Mouse (Mus musculus) left cerebral cortex, postnatal 10 days (tissue): Measurements from ENCODE around the gene Adamts16. TPM values are rescaled to one million over a fixed set of nuclear protein-coding genes. Genes with fewer than 3 reads are reported as not detected.
A peak's percentile ranks its signal among the peaks of the same experiment; 100 is the strongest.

Experiments used
- DNase-seq, 2 experiments: peaks; one replicate each; pipeline ENCODE4 v3.0.0; 2021 to 2022; ENCODE audit warnings: low spot score in 2 of 2, mixed read lengths in 1 of 2; ENCODE audit errors: extremely low spot score in 1 of 2
- intact Hi-C: fragments of 180-260 bp; cut with DNase I; formaldehyde crosslinking; loops from one replicate; pipeline ENCODE4 v1.15.1; 2025
- total RNA-seq, 2 experiments: library from RNA; stranded (reverse); gene quantifications; 2 replicates each; pipeline ENCODE4 v1.2.3; 2021

Adamts16 gene
- total RNA-seq, 2 experiments from 2014 or later = 6.5 TPM

DNA sequence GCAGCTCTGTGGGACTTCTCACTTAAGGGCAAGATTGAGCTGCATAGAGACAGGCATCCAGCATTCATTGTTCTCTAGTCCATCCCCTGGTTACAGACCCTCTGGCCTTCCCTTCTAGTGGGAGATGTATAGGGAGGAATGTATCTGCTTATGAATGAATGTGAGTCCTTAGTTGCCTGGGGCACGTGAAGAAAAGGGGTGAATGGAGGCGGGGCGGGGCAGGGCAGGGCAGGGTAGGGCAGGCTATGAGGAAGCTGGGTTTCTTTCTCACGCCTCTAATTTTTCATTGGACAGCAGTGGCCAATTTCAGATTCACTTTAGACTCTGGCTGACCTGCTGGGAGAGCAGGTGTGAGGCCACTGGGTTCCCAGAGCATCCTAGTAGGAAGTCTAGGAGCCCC, 515 bp upstream of the Adamts16 start:
- intact Hi-C loops = no loop called here
- no peak for DNase-seq

GRCm38 (mm10) chr13:70840161-70840560, 1.4 kb downstream of the Adamts16 start:
- peak; percentile 81 to 83 for DNase-seq
- intact Hi-C loops = loop anchor here (1.0 to 2.0 kb wide), 2 partner anchors 161 to 197 kb away; no protein-coding TSS in a partner anchor

DNA sequence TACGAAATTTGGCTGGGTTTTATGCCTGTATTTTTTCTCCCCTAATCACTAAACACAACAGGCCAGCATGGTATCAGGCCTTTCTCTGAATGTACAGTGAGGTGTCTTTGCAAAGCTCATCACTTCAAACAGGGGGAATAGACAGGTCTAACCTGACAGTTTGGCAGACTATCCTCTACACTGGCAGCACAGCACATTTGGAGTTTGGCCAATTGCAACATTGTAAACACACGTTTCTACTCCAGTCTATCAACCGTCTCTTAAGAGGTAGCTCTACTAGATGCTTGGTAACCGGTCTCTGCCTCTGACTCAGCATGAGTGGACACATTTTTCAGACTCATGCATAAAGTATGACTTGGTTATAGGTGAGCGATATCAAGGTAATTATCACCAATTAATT, 4.0 kb downstream of the Adamts16 start:
- intact Hi-C loops = no loop called here
- no peak for DNase-seq

GRCm38 (mm10) chr13:70836246-70836645, 5.4 kb downstream of the Adamts16 start:
- intact Hi-C loops = no loop called here
- no peak for DNase-seq

DNA sequence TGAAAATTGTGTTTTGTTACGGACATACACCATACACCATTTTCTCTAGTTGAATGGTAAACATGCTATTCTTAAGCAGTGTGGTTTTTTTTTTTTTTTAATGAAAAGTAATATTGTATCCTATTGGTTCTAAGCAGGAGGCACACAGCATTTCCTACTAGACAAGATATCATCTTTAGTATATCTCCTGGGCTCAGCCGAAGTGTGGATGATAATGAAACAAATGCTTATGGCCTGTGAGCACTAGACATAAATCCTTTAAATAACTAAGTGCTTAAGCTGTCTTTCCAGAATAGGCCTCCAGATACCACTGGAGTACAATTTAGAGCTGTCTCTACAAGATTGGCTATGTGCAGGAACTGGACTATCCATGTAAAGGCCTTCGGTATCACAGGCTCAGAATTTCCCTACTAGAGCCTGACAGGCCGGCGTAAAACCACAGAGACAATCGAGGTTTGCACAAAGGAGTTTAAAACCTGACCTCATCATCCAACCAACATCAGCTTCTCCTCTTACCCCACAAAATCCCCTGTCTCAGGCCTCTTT, 8.9 kb downstream of the Adamts16 start:
- DNase-seq = no peak
- intact Hi-C loops = no loop called here

- intact Hi-C loops = no loop called here
- no peak for DNase-seq
Measured at GRCm38 (mm10) chr13:70831041-70831440, 10.6 kb downstream of the Adamts16 start.

DNA sequence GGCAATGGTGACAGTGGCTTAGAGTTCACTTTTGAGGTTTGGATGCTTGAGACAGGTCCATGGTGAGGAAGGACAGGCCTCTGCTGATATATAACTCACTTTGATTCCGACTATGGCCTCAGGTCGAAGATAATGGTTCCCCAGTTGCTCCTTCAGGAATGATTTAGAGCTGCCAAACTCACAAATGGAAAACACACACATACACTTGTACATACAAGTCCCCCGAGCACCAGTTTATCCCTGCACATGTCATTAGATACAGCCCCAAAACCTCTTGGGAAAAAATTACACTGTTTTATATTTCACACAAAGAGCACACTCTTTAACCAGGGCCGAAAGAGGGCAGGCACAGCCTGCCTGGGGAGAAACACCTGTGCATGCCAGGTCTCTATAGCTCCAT, 14.1 kb downstream of the Adamts16 start:
- intact Hi-C loops = no loop called here

DNA sequence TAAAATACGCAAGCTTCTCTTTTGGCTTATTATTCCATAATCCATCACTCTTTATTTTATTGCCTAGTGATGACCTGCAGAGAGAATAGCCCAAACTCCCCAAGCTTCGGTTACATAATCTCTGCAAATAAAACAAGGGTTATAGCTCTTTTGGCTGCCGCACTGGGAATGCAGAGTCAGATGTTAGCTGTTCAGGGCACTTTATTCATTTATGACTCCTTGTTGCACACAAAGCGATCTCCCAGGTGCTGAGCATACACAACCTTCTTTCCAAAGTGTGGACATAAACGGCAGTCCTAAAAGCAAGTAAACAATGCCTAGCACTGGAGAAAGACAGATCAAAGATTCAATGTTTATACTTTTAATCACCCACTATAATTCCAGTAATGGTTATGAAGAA, 16.3 kb downstream of the Adamts16 start:
- intact Hi-C loops = no loop called here

More for the DNA sequence above, 14.1 kb downstream of the Adamts16 start:
- no peak for DNase-seq

DNA sequence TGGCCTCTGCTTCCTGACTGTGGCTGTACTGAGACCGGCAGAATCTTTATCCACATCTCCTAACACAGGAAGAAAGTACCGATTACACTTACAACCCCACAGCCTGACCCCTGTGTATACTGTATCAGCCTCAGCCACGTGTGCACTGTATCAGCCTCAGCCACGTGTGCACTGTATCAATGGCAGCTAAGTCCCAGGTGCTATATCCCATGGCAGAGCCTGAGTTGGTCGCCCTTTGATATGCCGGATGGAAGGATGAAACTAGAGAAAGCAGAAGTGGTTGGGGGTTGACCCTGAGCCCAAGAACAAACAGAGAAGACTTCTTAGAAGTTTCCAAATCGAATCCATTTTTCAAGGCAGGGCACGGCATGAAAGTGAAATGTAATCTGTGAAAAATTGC, 17.9 kb downstream of the Adamts16 start:
- intact Hi-C loops = no loop called here
- DNase-seq = no peak

More for the DNA sequence above, 16.3 kb downstream of the Adamts16 start:
- no peak for DNase-seq

DNA sequence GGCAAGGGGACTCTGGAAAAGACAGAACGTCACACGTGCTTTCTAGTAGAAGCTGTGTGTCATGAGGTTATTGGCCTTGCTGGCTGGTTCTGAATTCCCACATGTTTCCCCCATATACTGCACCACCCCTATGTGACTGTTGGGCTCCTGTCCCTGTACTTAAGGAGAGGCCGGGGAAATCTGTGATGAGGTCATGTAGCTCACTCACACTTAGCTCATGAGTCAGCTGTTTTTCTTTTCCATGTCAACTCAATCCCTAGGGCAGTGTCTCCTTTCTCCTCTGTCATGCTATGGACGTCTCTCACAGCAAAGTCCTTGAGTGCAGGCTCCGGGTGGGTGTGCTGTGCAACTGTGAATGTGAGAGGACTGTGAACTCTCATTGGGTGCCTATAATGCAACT, 22.6 kb downstream of the Adamts16 start:
- no peak for DNase-seq
- intact Hi-C loops = no loop called here

DNA sequence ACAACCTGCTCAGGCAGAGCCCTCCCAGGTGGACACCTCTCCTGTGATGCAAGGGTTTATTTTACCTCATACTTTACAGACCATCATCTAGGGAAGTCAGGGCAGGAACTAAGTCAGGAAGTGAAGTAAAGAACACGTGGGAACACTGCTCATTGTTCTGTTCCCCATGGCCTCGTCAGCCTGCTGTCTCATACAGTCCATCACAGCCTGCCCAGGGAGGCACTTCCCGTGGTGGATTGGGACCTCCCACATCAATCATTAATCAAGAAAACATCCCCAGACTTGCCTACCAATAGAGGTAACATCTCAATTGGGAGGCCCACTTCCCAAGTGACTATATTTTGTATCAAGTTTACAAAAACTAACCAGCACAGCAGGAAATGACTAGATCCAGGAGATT, 27.2 kb downstream of the Adamts16 start:
- no peak for DNase-seq
- intact Hi-C loops = no loop called here

DNA sequence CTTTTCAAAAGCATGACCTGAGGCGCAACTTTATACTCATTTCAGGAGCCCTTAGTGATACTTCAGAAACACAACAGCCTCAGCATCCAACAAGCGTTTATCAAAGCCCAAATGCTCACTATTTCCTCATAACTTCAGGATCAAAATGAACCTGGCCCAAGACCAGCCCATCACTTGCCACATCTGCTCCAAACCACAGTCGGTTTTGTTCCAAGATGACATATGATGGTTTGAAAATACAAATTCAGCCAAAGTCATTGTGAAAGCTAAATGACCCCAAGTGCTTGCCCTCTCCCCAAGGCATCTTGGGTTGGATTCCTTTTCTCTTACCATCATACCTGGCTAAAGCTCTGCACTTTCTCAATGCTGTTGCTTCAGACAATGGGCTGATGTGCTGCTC, 36.1 kb downstream of the Adamts16 start:
- intact Hi-C loops = no loop called here
- DNase-seq = no peak

- intact Hi-C loops = no loop called here
- DNase-seq = no peak
Measured at GRCm38 (mm10) chr13:70802849-70803248, 38.8 kb downstream of the Adamts16 start.

DNA sequence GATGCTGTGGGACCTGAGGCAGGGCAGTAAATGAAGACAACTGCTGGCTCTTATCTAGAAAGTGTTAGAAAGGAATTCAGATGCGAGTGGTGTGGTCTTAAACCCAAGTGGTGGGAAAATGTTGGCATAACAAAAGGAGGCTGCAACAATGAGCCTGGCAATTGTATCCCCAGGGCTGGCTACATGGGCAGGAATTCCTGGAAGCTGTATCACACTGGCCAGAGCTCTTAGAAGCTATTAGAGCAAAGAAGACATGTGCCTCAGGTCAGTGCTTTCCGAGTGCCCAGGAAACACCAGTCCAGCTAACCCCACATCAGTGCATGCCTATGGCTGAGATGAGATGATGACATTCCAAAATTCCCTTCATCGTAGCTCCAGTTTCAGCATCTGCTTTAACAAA, 42.3 kb downstream of the Adamts16 start:
- intact Hi-C loops = no loop called here
- DNase-seq = no peak

DNA sequence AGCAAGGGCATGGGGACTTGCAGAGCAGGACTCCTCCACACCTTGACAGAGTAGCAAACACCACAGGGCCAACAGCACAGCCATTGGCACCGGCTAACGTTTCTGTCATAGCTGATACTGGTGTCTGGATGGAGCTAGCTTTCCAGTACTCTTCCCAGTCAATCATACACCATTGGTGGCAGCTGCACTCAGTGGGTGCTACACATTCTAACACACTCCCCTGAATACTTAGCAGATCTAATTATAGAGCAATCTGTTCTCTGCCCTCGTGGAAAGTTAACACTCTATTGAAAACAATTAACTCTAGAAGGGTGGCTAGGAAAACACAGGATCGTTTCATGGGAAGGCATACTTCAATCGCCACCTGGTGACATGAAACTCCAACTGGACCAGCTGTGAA, 43.2 kb downstream of the Adamts16 start:
- DNase-seq = peak in 1 of 2 experiments; percentile 33
- intact Hi-C loops = no loop called here

DNA sequence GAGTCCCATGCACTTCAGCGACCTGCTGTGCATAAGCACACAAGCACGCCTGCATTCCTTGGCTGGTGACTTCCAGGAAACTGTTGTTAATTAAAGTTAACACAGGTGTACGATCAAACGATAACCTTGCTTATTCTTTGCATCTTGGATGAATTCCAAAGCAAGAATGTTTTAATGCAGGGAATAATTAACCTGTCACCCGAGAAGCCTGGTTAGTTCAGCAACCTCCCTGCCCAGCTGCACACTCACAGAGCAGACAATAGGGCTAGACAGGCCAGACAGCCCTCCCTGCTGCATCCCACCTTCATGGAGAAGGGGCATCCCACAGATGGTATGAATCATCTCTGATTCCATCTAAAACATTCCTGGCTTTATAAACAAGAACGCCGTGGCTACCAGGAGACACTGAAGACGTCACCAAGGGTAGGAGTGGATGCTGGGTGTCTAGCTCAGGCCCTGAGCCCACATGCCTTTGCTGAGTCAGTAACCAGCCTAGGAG, 47.5 kb downstream of the Adamts16 start:
- intact Hi-C loops = no loop called here

DNA sequence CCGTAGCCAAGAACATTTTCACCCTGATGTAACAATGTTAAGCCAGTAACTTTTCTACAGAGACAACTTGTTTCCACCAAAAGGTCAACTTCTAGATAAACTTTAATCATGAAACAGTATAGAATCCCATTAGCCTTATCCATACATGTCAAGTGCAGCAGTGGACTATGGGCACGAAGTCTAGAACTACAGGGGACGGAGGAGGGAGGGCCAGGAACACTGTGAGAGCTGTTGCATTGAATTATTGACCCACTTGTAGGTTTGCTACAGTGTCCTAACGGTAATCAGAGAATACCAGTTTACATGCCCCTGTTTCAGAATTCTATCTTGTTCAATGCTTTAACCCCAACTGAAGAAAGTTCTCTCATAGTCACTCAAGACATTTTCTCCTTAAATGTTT, 48.0 kb downstream of the Adamts16 start:
- intact Hi-C loops = no loop called here
- DNase-seq = no peak

More for the DNA sequence above, 47.5 kb downstream of the Adamts16 start:
- no peak for DNase-seq

DNA sequence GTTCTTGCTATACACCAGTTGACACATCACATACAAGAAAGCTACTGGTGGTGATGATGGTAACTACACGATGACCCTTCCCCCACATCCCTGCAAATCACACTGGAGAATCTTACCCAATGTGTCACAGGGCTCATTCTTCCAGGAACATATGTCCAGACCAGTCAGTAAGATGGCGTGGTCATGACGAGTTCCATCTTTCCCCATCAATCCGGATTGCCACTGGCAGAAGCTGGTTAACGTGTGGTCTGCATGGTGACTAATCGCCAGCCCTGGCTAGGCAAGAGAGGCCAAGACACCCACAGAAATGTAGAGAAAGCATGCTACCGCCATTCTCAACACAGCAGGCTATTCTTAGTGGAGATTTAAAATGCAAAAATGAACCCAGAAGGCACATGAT, 48.7 kb downstream of the Adamts16 start:
- intact Hi-C loops = no loop called here
- no peak for DNase-seq

GRCm38 (mm10) chr13:70789806-70790205, 51.8 kb downstream of the Adamts16 start:
- intact Hi-C loops = loop anchor here (5.0 kb wide), 1 partner anchor 38 kb away; no protein-coding TSS in a partner anchor
- DNase-seq = no peak

DNA sequence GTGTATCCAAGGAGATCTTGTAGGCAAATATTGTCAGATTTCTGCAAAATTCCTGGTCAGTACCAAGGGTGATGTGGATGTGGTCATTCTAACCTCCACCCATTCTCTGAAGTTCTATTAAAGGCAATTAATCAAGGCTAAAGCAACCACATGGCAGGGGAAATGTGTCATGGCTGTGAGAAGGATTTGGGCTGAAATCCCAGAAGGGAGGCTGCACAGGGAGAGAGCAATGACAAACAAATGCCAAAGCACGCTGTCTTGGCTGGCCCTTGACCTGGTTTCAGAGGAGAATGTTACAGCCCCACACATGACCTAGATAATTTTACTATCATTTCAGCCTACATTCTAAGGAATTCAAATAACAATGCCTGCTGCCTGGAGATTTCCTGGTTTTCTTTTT, 52.6 kb downstream of the Adamts16 start:
- intact Hi-C loops = loop anchor here (5.0 kb wide), 1 partner anchor 37 kb away; no protein-coding TSS in a partner anchor
- no peak for DNase-seq

- DNase-seq = no peak
- intact Hi-C loops = loop anchor here (5.0 kb wide), 1 partner anchor 33 kb away; no protein-coding TSS in a partner anchor
Measured at GRCm38 (mm10) chr13:70785078-70785477, 56.5 kb downstream of the Adamts16 start.
